Mouse (Mus musculus) urinary bladder, postnatal 36 days (tissue): ENCODE results near the gene 5830473C10Rik.

ENCODE experiments used
- DNase-seq, 2 experiments: peaks; one replicate each; pipeline ENCODE4 v3.0.0; 2022; ENCODE audit warnings: low spot score in 2 of 2, mixed read lengths in 1 of 2

Gene 5830473C10Rik

GRCm38 (mm10) chr5:90560743-90561142, at the start of gene 5830473C10Rik:
Gene 5830473C10Rik, plus strand, starts transcription at chr5:90561107.
- no peak for DNase-seq

- no peak for DNase-seq
Observed at GRCm38 (mm10) chr5:90512288-90512955, 48.5 kb upstream of the 5830473C10Rik start.

- DNase-seq, result no peak
Observed at GRCm38 (mm10) chr5:90515561-90515960, 45.3 kb upstream of the 5830473C10Rik start.

- DNase-seq, result no peak
Observed at GRCm38 (mm10) chr5:90518356-90519100, 42.4 kb upstream of the 5830473C10Rik start, which contains the start of gene Afm. Gene Afm, plus strand, starts transcription at chr5:90518932.

GRCm38 (mm10) chr5:90551191-90551590, 9.7 kb upstream of the 5830473C10Rik start:
- DNase-seq, result no peak

- DNase-seq, result no peak
Observed at GRCm38 (mm10) chr5:90556052-90556451, 4.9 kb upstream of the 5830473C10Rik start.

GRCm38 (mm10) chr5:90561721-90562275, 891 bp downstream of the 5830473C10Rik start:
- DNase-seq, result no peak

GRCm38 (mm10) chr5:90562880-90563279, 2.0 kb downstream of the 5830473C10Rik start:
- DNase-seq, result no peak

GRCm38 (mm10) chr5:90564161-90564560, 3.3 kb downstream of the 5830473C10Rik start:
- peak in 1 of 2 experiments; percentile 5 for DNase-seq

- no peak for DNase-seq
Observed at GRCm38 (mm10) chr5:90565205-90565604, 4.3 kb downstream of the 5830473C10Rik start.

GRCm38 (mm10) chr5:90567788-90568187, 6.9 kb downstream of the 5830473C10Rik start:
- DNase-seq, result no peak

- DNase-seq, result no peak
Observed at GRCm38 (mm10) chr5:90568338-90568737, 7.4 kb downstream of the 5830473C10Rik start.

GRCm38 (mm10) chr5:90571216-90571615, 10.3 kb downstream of the 5830473C10Rik start:
- DNase-seq, result no peak

- DNase-seq, result no peak
Observed at GRCm38 (mm10) chr5:90577751-90578150, 16.8 kb downstream of the 5830473C10Rik start.

- no peak for DNase-seq
Observed at GRCm38 (mm10) chr5:90579556-90579955, 18.6 kb downstream of the 5830473C10Rik start.

- no peak for DNase-seq
Observed at GRCm38 (mm10) chr5:90582179-90582578, 21.3 kb downstream of the 5830473C10Rik start.

- DNase-seq, result no peak
Observed at GRCm38 (mm10) chr5:90584799-90585198, 23.9 kb downstream of the 5830473C10Rik start.

GRCm38 (mm10) chr5:90586511-90586910, 25.6 kb downstream of the 5830473C10Rik start:
- DNase-seq, result no peak

- no peak for DNase-seq
Observed at GRCm38 (mm10) chr5:90588104-90588503, 27.2 kb downstream of the 5830473C10Rik start.

- peak; percentile 47 to 52 for DNase-seq
Observed at GRCm38 (mm10) chr5:90588708-90589595, 28.0 kb downstream of the 5830473C10Rik start.

- no peak for DNase-seq
Observed at GRCm38 (mm10) chr5:90590676-90591075, 29.8 kb downstream of the 5830473C10Rik start.

GRCm38 (mm10) chr5:90591936-90592335, 31.0 kb downstream of the 5830473C10Rik start:
- DNase-seq, result no peak
